In the genomic region with DNA sequence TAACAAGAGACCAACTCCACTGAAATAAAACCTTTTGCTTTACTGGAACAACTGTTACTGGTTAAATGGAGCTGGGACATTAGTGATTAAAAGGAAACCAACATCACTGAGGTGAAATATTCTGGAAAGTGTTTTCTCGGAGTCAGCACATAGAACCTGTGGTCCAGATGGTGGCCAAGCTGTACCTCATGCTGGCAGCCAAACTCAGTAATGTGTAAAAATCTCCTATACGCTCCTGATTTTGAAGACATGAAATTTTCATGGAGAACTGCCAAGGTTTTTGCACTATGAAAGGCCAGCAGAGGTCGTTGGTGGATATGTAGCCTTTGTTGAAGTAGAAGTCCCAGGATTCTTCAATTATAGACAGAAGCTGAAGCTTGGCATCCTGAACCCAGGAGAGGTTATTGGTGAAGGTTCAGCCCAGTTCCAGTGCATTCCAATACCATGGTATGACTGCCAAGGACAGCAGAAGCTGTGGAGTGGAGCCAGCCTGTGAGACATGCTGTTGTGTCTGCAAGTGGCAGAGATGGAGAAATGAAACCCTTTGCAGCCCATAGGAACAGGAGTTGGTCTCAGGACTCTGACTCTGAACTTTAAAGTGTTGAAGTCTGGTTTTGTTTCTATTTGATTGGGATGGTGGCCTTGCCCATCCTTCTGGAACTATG, we compare ENCODE assay signal across 16 mouse cellular contexts. TPM values are rescaled to one million over a fixed set of nuclear protein-coding genes. Genes with fewer than 3 reads are reported as not detected.
A peak's percentile ranks its signal among the peaks of the same experiment; 100 is the strongest.
DNase-seq lines count a peak whose midpoint lies in the region; ATAC-seq and TF ChIP-seq lines count a peak whose summit lies in the region.
"Had no signal": no experiment of that assay in that cellular context is flagged by ENCODE, and none has a peak within 500 bp of the region (broad histone marks: within the 10 kb centered on the region; RNA-seq: fewer than 3 reads in every experiment).

No protein-coding gene starts in this region.

- no peak for TF ChIP-seq EP300 in lung, postnatal 0 days (IDR thresholded peaks at IDR 0.05)

- no peak for TF ChIP-seq CTCF in lung, postnatal 0 days (IDR thresholded peaks at IDR 0.05)

- 55% methylated on average over 3 of the region's 3 CpGs for WGBS in forebrain, embryonic 16.5 days
- WGBS in forebrain, embryonic 10.5 days, result 83% methylated on average over 3 of the region's 3 CpGs
- WGBS in lung, postnatal 0 days, result 55% methylated on average over 3 of the region's 3 CpGs

- no peak overlapping the region for H3K4me2 ChIP-seq in forebrain, embryonic 16.5 days (ENCODE audit: low read length)
- no peak overlapping the region for H3K4me2 ChIP-seq in lung, postnatal 0 days (replicated peaks; ENCODE audit: low read depth, low read length)
- H3K4me2 ChIP-seq: heart, embryonic 12.5 days; liver, embryonic 15.5 days; neural tube, embryonic 15.5 days had no signal

- no peaks in the 10 kb centered on the region for H3K36me3 ChIP-seq in forebrain, embryonic 16.5 days (ENCODE audit: control insufficient read depth, insufficient read depth)
- H3K36me3 ChIP-seq in forebrain, embryonic 10.5 days (replicated peaks), result no peaks in the 10 kb centered on the region
- H3K36me3 ChIP-seq in lung, postnatal 0 days (ENCODE audit: insufficient read depth, low read length), result no peaks in the 10 kb centered on the region
- H3K36me3 ChIP-seq: heart, embryonic 12.5 days; liver, embryonic 15.5 days; midbrain, embryonic 10.5 days; neural tube, embryonic 15.5 days had no signal

- no peak for DNase-seq in forebrain, embryonic 10.5 days (ENCODE audit: extremely low spot score, low spot score)
- peak; percentile 48 for DNase-seq in Muller cell, postnatal 12 days (ENCODE audit: inconsistent ontology term)
- DNase-seq in cerebellum, adult 11 months, result peak; percentile 65
- DNase-seq in cerebellum, postnatal 25 days, result peak; percentile 67 to 79
- DNase-seq in urinary bladder, postnatal 14 days (ENCODE audit: low spot score), result no peak
- DNase-seq in gastrocnemius, postnatal 10 days, result no peak
- DNase-seq in lung, postnatal 0 days (ENCODE audit: low spot score), result no peak
- DNase-seq: heart, postnatal 36 days; spleen, adult 18-20 months; thymus, postnatal 36 days had no signal

- no peaks in the 10 kb centered on the region for H3K9me3 ChIP-seq in forebrain, embryonic 16.5 days (ENCODE audit: control insufficient read depth, low read length)
- H3K9me3 ChIP-seq in forebrain, embryonic 10.5 days, result no peaks in the 10 kb centered on the region
- no peaks in the 10 kb centered on the region for H3K9me3 ChIP-seq in lung, postnatal 0 days (ENCODE audit: low read length)
- H3K9me3 ChIP-seq: heart, embryonic 12.5 days; liver, embryonic 15.5 days; midbrain, embryonic 10.5 days; neural tube, embryonic 15.5 days had no signal

- H3K4me3 ChIP-seq in forebrain, embryonic 16.5 days (replicated peaks; ENCODE audit: low read length), result no peak overlapping the region
- no peak overlapping the region for H3K4me3 ChIP-seq in forebrain, embryonic 10.5 days
- no peak overlapping the region for H3K4me3 ChIP-seq in lung, postnatal 0 days (ENCODE audit: low read depth, low read length)
- H3K4me3 ChIP-seq: heart, embryonic 12.5 days; liver, embryonic 15.5 days; midbrain, embryonic 10.5 days; neural tube, embryonic 15.5 days had no signal

- no peaks in the 10 kb centered on the region; the same call in 1 of the 2 replicates for H3K4me1 ChIP-seq in forebrain, embryonic 16.5 days (replicated peaks; ENCODE audit: control insufficient read depth, insufficient read depth, low read length)
- H3K4me1 ChIP-seq in forebrain, embryonic 10.5 days, result no peaks in the 10 kb centered on the region
- H3K4me1 ChIP-seq in lung, postnatal 0 days (ENCODE audit: insufficient read depth, low read depth, low read length), result no peaks in the 10 kb centered on the region
- H3K4me1 ChIP-seq: heart, embryonic 12.5 days; liver, embryonic 15.5 days; midbrain, embryonic 10.5 days; neural tube, embryonic 15.5 days had no signal

- H3K9ac ChIP-seq in forebrain, embryonic 16.5 days (replicated peaks; ENCODE audit: low read depth, low read length), result no peak overlapping the region
- no peak overlapping the region for H3K9ac ChIP-seq in lung, postnatal 0 days (replicated peaks; ENCODE audit: low read depth)
- H3K9ac ChIP-seq: heart, embryonic 12.5 days; liver, embryonic 15.5 days; neural tube, embryonic 15.5 days had no signal

- H3K27ac ChIP-seq in forebrain, embryonic 16.5 days (ENCODE audit: low read length), result peak overlapping the region; percentile 28; the same call in 1 of the 2 replicates
- no peak overlapping the region for H3K27ac ChIP-seq in forebrain, embryonic 10.5 days
- no peak overlapping the region for H3K27ac ChIP-seq in lung, postnatal 0 days (ENCODE audit: low read length)
- H3K27ac ChIP-seq: kidney, postnatal 0 days; liver, embryonic 15.5 days; midbrain, embryonic 10.5 days; neural tube, embryonic 15.5 days had no signal

- H3K27me3 ChIP-seq in forebrain, embryonic 16.5 days (replicated peaks; ENCODE audit: control insufficient read depth, insufficient read depth, low read length), result no peaks in the 10 kb centered on the region
- H3K27me3 ChIP-seq in forebrain, embryonic 10.5 days (ENCODE audit: poor library complexity, severe bottlenecking), result no peaks in the 10 kb centered on the region
- no peaks in the 10 kb centered on the region for H3K27me3 ChIP-seq in lung, postnatal 0 days (replicated peaks; ENCODE audit: insufficient read depth, low read length)
- H3K27me3 ChIP-seq: heart, embryonic 12.5 days; liver, embryonic 15.5 days; neural tube, embryonic 15.5 days had no signal

- no peak for ATAC-seq in forebrain, embryonic 16.5 days
- no peak for ATAC-seq in lung, postnatal 0 days

RNA-seq across cellular contexts. Expression of a gene that starts 25.6 kb away (rescaled TPM):
- polyA plus RNA-seq in forebrain, embryonic 16.5 days (2015; fragmentation: Nextera tagmentation; extraction: Ambion mirVana), result 13.3 and 16.0 TPM in 2 replicates
- 4.0 and 4.4 TPM in 2 replicates for polyA plus RNA-seq in forebrain, embryonic 10.5 days (2016; fragmentation: Nextera tagmentation; extraction: Ambion mirVana)
- total RNA-seq in gastrocnemius, postnatal 10 days (2021), result under 1 TPM; 0.52 to 0.75 TPM
- polyA plus RNA-seq in lung, postnatal 0 days (2015; fragmentation: Nextera tagmentation; extraction: Ambion mirVana), result 0.05 and 0.06 TPM in 2 replicates
- total RNA-seq: heart, postnatal 36 days had no signal
- polyA plus RNA-seq: liver, embryonic 15.5 days had no signal

Comparison
In these comparisons a context has a peak if more than half of its experiments do, and no peak if none do; other contexts are left out.
1. DNase-seq: peak in Muller cell, postnatal 12 days (single experiment), cerebellum, adult 11 months (single experiment) and cerebellum, postnatal 25 days (2 of 2); none in forebrain, embryonic 10.5 days (single experiment), urinary bladder, postnatal 14 days (single experiment), gastrocnemius, postnatal 10 days (single experiment) and lung, postnatal 0 days (single experiment).